ENCODE assay signal across 17 mouse cellular contexts in the genomic region with DNA sequence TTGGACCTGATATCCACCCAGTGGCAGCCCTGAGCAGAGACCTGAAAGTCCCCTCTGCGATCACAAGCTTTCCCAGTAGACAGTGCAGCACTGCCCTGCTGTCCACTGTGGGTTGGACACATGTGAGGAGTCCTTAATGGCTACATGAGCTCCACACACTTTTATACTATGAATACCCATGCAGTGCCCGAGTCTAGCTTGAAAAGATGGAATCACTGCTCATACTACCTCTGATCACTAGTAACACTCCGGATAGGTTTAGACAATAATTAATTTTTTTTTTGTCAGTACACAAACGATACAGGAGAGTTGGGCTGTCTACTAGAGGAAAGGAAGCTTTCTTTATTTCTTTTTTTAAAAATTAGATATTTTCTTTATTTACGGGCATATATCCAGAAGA.
A peak's percentile ranks its signal among the peaks of the same experiment; 100 is the strongest.
DNase-seq lines count a peak whose midpoint lies in the region; ATAC-seq lines count a peak whose summit lies in the region.
"Had no signal": no experiment of that assay in that cellular context is flagged by ENCODE, and none has a peak within 500 bp of the region (broad histone marks: within the 10 kb centered on the region; RNA-seq: fewer than 3 reads in every experiment).

A gene (minus strand): TSS at position 101 of the 400 bp plus-strand sequence.

- 0 out of 2 replicates have a peak, but pooled peaks have one; percentile 10 for ATAC-seq in cerebellum, adult (ENCODE audit: insufficient number of reproducible peaks, low FRiP score, low TSS enrichment)
- ATAC-seq: activated CD4-positive, CD25-positive, alpha-beta regulatory T cell, adult 4 months; CD4-positive, CD25-positive, alpha-beta regulatory T cell, adult 4 months; Patski had no signal

- no peak for DNase-seq in cerebellum, postnatal 36 days
- DNase-seq: adrenal gland, adult 2 months; adrenal gland, adult 8-10 months; adrenal gland, postnatal 10 days; adrenal gland, postnatal 14 days; adrenal gland, postnatal 25 days; adrenal gland, postnatal 36 days; B cell, adult 2 months; cerebellum, adult 11 months; cerebellum, adult 11-12 months; cerebellum, adult 18-20 months; cerebellum, adult 2 months; cerebellum, adult 8-10 months had no signal
